Mouse (Mus musculus) mouse embryonic stem cell (cell line): ENCODE measurements at regions not wholly inside any gene's neighbourhood (a gene's known extent, or its start where the extent isn't known, plus 50 kb on each side); places are given as distances from the start of the nearest gene placed in this dataset.

Experiments used
- in situ Hi-C, 2 experiments: fragments of 300-500 bp; cut with MboI; formaldehyde crosslinking; loops; 1 replicate in 1 of 2; 3 replicates in 1 of 2; pipeline ENCODE4 v1.14.3; 2019 to 2020; ENCODE audit warnings: low sequenced_read_pairs in 2 of 2, low pct_unique_long_range_greater_than_20kb in 1 of 2, mixed read lengths in 1 of 2; ENCODE audit not compliant: unreplicated experiment in 1 of 2

GRCm38 (mm10) chr3:102335146-102335545, 130.7 kb upstream of the Vangl1 start:
- in situ Hi-C loops = no loop called here

GRCm38 (mm10) chr3:102332221-102332620, 127.7 kb upstream of the Vangl1 start:
- in situ Hi-C loops = no loop called here

- in situ Hi-C loops = loop anchor here (25.0 kb wide), 2 partner anchors 368 to 493 kb away; no protein-coding TSS in a partner anchor
These were observed 114.8 kb upstream of the Vangl1 start for GRCm38 (mm10) chr3:102319331-102319730.

- in situ Hi-C loops = loop anchor here (25.0 kb wide), 2 partner anchors 371 to 496 kb away; no protein-coding TSS in a partner anchor
These were observed 111.7 kb upstream of the Vangl1 start for GRCm38 (mm10) chr3:102316151-102316550.

- in situ Hi-C loops = loop anchor here (25.0 kb wide), 2 partner anchors 376 to 501 kb away; no protein-coding TSS in a partner anchor
These were observed 107.2 kb upstream of the Vangl1 start for GRCm38 (mm10) chr3:102311482-102312225.

GRCm38 (mm10) chr3:102310243-102310642, 105.8 kb upstream of the Vangl1 start:
- in situ Hi-C loops = loop anchor here (25.0 kb wide), 2 partner anchors 377 to 502 kb away; no protein-coding TSS in a partner anchor

- in situ Hi-C loops = loop anchor here (25.0 kb wide), 2 partner anchors 378 to 503 kb away; no protein-coding TSS in a partner anchor
These were observed 105.3 kb upstream of the Vangl1 start for GRCm38 (mm10) chr3:102309756-102310155.

GRCm38 (mm10) chr3:102307656-102308055, 103.2 kb upstream of the Vangl1 start:
- in situ Hi-C loops = loop anchor here (25.0 kb wide), 2 partner anchors 380 to 505 kb away; no protein-coding TSS in a partner anchor

- in situ Hi-C loops = no loop called here
These were observed 87.9 kb upstream of the Vangl1 start for GRCm38 (mm10) chr3:102292385-102292784.

- in situ Hi-C loops = no loop called here
These were observed 77.5 kb upstream of the Vangl1 start for GRCm38 (mm10) chr3:102281983-102282382.

GRCm38 (mm10) chr3:102276758-102277157, 72.3 kb upstream of the Vangl1 start:
- in situ Hi-C loops = no loop called here

- in situ Hi-C loops = no loop called here
These were observed 71.8 kb upstream of the Vangl1 start for GRCm38 (mm10) chr3:102276283-102276682.

GRCm38 (mm10) chr3:102275256-102276022, 70.9 kb upstream of the Vangl1 start:
- in situ Hi-C loops = no loop called here

- in situ Hi-C loops = no loop called here
These were observed 66.3 kb upstream of the Vangl1 start for GRCm38 (mm10) chr3:102270779-102271178.

GRCm38 (mm10) chr3:102270257-102270656, 65.8 kb upstream of the Vangl1 start:
- in situ Hi-C loops = no loop called here

- in situ Hi-C loops = no loop called here
These were observed 61.6 kb upstream of the Vangl1 start for GRCm38 (mm10) chr3:102266136-102266535.

- in situ Hi-C loops = no loop called here
These were observed 60.7 kb upstream of the Vangl1 start for GRCm38 (mm10) chr3:102265146-102265545.

- in situ Hi-C loops = no loop called here
These were observed 58.8 kb upstream of the Vangl1 start for GRCm38 (mm10) chr3:102263326-102263725.

- in situ Hi-C loops = no loop called here
These were observed 58.2 kb upstream of the Vangl1 start for GRCm38 (mm10) chr3:102262665-102263064.
